Mouse (Mus musculus): ENCODE measurements around the gene Mcm3ap. TPM values are rescaled to one million over a fixed set of nuclear protein-coding genes. Genes with fewer than 3 reads are reported as not detected.

Gene Mcm3ap
- 23.3 and 33.0 TPM in 2 replicates for polyA plus RNA-seq (2012)

DNA sequence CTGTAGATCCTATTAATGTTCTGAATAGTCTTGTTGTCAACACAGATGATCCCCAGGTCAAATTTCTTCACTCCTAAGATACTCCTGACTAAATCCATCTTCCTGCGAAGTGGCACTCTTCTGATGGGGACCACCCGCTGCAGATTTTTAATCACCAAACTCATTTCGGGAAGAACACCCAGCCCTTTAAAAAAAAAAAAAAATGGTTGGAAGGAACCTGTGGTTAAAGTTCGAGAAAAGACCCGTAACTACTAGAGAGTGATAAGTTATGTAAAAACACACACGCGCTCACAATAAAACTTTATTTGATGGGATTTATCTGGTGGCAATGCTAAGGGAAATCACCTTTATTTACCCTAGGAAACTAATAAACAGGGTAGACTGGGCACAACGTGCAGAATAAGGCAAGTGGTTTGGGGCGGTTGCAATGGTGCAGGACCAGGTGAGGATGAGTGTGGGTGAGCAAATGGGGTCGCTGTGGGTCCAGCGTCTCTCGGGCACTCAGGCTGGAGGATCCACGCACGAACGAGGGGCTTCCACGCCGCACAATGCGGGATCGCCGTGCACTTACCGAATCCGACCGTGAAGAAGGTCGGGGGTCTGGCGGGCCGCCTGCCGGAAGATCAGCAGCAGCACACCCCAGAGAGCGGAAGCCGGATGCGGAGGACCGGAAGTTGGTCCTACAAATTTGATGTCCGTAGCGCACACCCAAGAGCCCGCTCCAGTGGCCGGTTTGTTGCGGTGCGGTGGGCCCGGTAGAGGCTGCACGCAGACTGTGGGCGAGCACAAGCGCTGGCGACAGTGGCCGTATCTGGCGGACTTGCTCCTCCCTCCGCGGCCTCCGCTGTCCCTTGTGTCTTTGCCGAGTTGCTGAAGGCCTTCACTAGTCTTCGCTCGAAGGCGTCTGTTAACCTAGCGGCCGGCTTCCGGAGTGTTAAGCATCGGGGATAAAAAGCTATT is at the start of gene Mcm3ap, which contains the start of gene Ybey:
TSS of gene Mcm3ap (plus strand) at position 725 of the 960 bp plus-strand sequence.
TSS of gene Ybey (minus strand) at position 912 of the 960 bp plus-strand sequence.

DNA sequence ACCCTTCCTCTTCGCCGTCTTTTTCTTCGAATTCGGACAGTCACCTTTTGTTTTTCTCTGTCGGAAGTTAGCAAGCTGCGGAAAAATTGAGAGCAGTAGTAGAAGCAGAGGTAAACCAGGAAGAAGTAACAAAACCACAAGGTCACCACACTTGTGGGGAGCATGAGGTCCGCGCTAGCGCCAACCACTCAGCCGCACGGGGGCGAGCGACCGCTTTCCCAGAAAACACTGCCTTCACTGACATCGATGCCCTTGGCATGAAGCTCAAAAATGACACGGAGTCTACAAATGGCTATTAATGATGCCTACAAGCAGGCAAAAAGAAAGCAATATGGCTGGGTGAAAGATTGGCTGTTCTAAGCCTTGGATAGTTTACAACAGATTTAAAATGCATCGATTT is 28.4 kb upstream of the Mcm3ap start, which contains the start of gene AC141477.1:
TSS of gene AC141477.1 (minus strand) at position 164 of the 400 bp plus-strand sequence.

DNA sequence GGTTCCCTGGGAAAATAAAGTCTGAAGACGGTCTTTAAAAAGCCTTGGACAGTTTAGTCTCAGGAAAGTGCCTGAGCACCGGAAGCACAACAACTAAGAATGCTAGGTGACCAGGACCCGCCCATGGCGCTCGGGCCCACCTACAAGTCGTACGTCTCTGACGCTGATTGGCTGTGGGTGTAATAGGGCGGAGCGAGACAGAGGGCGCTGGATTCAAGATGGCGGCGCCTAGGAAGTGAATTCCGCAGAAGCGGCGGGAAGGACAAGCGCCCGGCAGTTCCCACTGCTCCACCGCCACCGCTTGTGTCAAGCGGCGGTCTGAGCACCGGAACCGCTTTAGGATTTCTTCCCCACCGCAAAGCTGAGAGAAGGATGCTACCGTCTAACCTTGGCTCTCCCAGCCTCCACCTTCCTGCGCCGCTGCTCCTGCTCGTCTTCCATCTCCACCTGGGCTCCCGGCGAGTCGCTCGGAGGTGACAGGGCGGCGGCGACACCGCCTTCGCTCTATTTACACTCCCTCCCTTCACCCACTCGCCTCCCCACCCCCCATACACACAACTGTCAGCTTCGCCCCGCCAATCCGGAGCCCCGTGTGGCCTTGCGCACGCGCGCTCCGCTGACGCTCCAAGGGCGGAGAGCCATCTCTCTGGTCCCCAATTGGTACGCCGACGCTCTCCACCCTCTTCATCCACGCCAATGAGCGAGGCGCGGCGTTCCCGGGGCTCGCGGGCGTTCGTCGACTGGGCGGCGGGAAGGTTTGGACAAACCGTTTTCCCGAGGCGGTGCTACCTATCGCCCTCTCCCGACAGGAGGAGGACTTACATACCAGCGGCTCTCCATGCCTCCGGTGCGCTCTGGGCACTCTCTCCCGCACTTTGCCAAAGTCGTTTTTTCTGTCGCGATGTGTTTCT is 26.3 kb upstream of the Mcm3ap start, which contains the start of gene Pcnt:
TSS of gene Pcnt (minus strand) at position 609 of the 911 bp plus-strand sequence.

DNA sequence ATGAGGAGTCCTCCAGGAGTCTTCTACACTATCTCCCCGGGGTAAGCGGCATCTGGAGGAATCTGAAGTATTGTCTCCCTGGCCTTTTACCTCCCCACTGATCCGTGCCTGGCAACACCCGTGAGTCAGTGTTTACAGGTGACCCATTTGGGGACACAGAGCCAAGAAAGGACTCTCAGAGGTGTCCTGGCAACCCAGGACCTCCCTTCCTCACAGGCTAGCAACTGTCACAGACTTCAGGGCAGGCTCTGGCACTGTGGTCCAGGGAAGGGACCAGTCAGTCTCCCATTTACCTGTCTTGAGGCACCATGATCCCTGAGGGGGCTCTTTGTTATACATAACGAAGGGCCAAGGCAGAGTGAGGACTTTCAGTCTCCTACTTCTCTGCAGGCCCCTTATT is 19.9 kb upstream of the Mcm3ap start, which contains the start of gene 2610028H24Rik:
TSS of gene 2610028H24Rik (plus strand) at position 231 of the 400 bp plus-strand sequence.

DNA sequence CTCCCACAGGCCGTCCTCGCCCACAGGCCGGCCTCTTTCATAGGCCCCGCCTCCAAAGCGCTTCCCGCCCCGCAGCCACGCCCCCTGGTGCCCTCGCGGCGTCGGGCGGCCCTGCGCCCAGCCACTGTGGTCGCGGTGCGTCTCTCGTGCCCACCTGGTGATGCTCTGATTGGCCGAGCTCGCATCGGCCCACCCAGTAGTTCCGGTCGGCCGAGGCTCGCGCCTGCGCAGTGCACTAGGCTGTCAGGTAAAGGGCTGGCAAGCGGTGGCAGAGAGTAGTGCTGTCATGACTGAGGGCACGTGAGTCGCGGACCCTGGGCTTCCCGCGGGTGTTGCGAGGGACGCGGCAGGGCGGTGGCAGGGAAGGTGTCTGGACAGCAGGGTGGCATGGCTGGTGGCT is 62.6 kb downstream of the Mcm3ap start, which contains the start of gene Lss:
TSS of gene Lss (plus strand) at position 214 of the 400 bp plus-strand sequence.

DNA sequence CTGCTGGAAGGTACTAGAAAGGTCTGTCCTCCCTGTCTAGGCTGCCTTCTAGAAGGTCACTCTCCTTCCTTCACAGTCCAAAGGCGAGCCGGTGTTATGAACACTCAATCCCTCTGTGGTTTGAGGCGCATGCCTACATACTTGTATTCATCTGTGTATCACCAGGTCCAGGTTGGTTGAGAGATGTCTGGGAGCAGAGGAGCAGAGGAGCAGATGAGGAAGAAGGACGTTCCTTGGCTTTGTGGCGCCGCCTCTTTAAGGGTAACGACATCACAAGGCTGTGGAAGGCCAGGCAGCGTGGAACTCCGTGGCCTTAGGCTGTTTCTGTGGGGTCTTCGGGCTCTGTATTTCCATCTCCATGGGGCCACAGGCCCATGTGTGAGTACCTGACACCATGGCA is 93.2 kb downstream of the Mcm3ap start, which contains the start of gene Spatc1l:
TSS of gene Spatc1l (plus strand) at position 301 of the 400 bp plus-strand sequence.

Other genes with a start within 250 kb of the Mcm3ap start
- 2.8 and 3.6 TPM in 2 replicates for gene Prmt2, start 231.1 kb upstream of the Mcm3ap start, polyA plus RNA-seq (2012)
- gene S100b, start 215.1 kb upstream of the Mcm3ap start, polyA plus RNA-seq (2012): not detected in 2 replicates
- gene Dip2a, start 123.6 kb upstream of the Mcm3ap start, polyA plus RNA-seq (2012): 1.5 TPM in 2 replicates
- not detected in 2 replicates for gene AC141477.1, start 28.5 kb upstream of the Mcm3ap start, polyA plus RNA-seq (2012)
- gene Pcnt, start 26.1 kb upstream of the Mcm3ap start, polyA plus RNA-seq (2012): 47.7 and 65.0 TPM in 2 replicates
- gene 2610028H24Rik, start 19.8 kb upstream of the Mcm3ap start, polyA plus RNA-seq (2012): not detected in 2 replicates
- gene Ybey, start 187 bp downstream of the Mcm3ap start, polyA plus RNA-seq (2012): 0.60 and 0.83 TPM in 2 replicates
- 7.1 and 7.8 TPM in 2 replicates for gene Lss, start 62.7 kb downstream of the Mcm3ap start, polyA plus RNA-seq (2012)
- gene Spatc1l, start 93.3 kb downstream of the Mcm3ap start, polyA plus RNA-seq (2012): not detected in 2 replicates
- not detected in 2 replicates for gene Ftcd, start 106.7 kb downstream of the Mcm3ap start, polyA plus RNA-seq (2012)
- gene Col6a2, start 154.7 kb downstream of the Mcm3ap start, polyA plus RNA-seq (2012): 0.02 and 0.05 TPM in 2 replicates